Mouse (Mus musculus) lung, embryonic 15.5 days (tissue): ENCODE measurements at regions not wholly inside any gene's neighbourhood (a gene's known extent, or its start where the extent isn't known, plus 50 kb on each side); places are given as distances from the start of the nearest gene placed in this dataset.

Experiments
- ATAC-seq: fragments of 200-750 bp; cut with Nextera tagmentation; 2 replicates; pipeline ENCODE4 v1.8.0; 2017; ENCODE audit warnings: moderate number of reproducible peaks, borderline replicate concordance; ENCODE audit not compliant: low FRiP score, low TSS enrichment; ENCODE audit errors: extremely low read depth
- H3K27ac ChIP-seq: fragments of 300-500 bp; sonication (generic); 2 replicates; pipeline ENCODE4 v1.5.1; 2015; ENCODE audit warnings: moderate library complexity, mild to moderate bottlenecking, inconsistent platforms
- H3K27me3 ChIP-seq: fragments of 300-500 bp; sonication (generic); 2 replicates; pipeline ENCODE4 v1.6.1; 2015; ENCODE audit warnings: inconsistent platforms
- H3K36me3 ChIP-seq: fragments of 300-500 bp; sonication (generic); 2 replicates; pipeline ENCODE4 v1.6.1; 2015; ENCODE audit warnings: inconsistent platforms
- H3K4me1 ChIP-seq: fragments of 300-500 bp; sonication (generic); 2 replicates; pipeline ENCODE4 v1.6.1; 2015; ENCODE audit warnings: inconsistent platforms
- H3K4me2 ChIP-seq: fragments of 300-500 bp; sonication (generic); 2 replicates; pipeline ENCODE4 v1.6.1; 2015; ENCODE audit warnings: inconsistent platforms, mild to moderate bottlenecking, moderate library complexity
- H3K4me3 ChIP-seq: fragments of 300-500 bp; sonication (generic); 2 replicates; pipeline ENCODE4 v1.5.1; 2015; ENCODE audit warnings: mild to moderate bottlenecking, inconsistent platforms
- H3K9ac ChIP-seq: fragments of 300-500 bp; sonication (generic); 2 replicates; pipeline ENCODE4 v1.6.1; 2015; ENCODE audit warnings: inconsistent platforms
- H3K9me3 ChIP-seq: fragments of 300-500 bp; sonication (generic); 2 replicates; pipeline ENCODE4 v1.6.1; 2016; ENCODE audit warnings: inconsistent platforms
- WGBS: fragments of 180-500 bp; shearing (Covaris S2); methylation state at CpG from one replicate; pipeline ENCODE4 v1.1.7; 2015; 5-methylcytosine and 5-hydroxymethylcytosine counted together

GRCm38 (mm10) chr5:119158171-119158570 is 512.3 kb upstream of the Tbx3 start:
- Histone ChIP-seq H3K4me2 (no peak overlapping the region), H3K4me1 (no peaks in the 10 kb centered on the region), H3K27ac (no peak overlapping the region), H3K9ac (no peak overlapping the region), H3K9me3 (no peaks in the 10 kb centered on the region), H3K36me3 (no peaks in the 10 kb centered on the region), H3K4me3 (no peak overlapping the region), H3K27me3 (no peaks in the 10 kb centered on the region)
- no peak for ATAC-seq
- WGBS: 79% methylated on average over 4 of the region's 4 CpGs

- H3K27ac ChIP-seq: no peak overlapping the region
- no peak overlapping the region for H3K4me2 ChIP-seq
- no peak overlapping the region for H3K9ac ChIP-seq
- H3K36me3 ChIP-seq: no peaks in the 10 kb centered on the region
- no peaks in the 10 kb centered on the region for H3K4me1 ChIP-seq
- ATAC-seq: no peak
- WGBS: 91% methylated on average over 13 of the region's 13 CpGs
- no peak overlapping the region for H3K4me3 ChIP-seq
- H3K27me3 ChIP-seq: no peaks in the 10 kb centered on the region
- H3K9me3 ChIP-seq: no peaks in the 10 kb centered on the region
Observed at GRCm38 (mm10) chr5:119162132-119162675, 508.3 kb upstream of the Tbx3 start.

- H3K27me3 ChIP-seq: no peaks in the 10 kb centered on the region
- H3K9ac ChIP-seq: no peak overlapping the region
- 47% methylated on average over 17 of the region's 17 CpGs for WGBS
- H3K4me2 ChIP-seq: peak overlapping the region; percentile 36
- H3K36me3 ChIP-seq: no peaks in the 10 kb centered on the region
- no peaks in the 10 kb centered on the region for H3K4me1 ChIP-seq
- no peak overlapping the region for H3K27ac ChIP-seq
- H3K9me3 ChIP-seq: no peaks in the 10 kb centered on the region
- H3K4me3 ChIP-seq: no peak overlapping the region
- ATAC-seq: peak; percentile 67
Observed at GRCm38 (mm10) chr5:119167718-119168117, 502.8 kb upstream of the Tbx3 start.

- Histone ChIP-seq H3K4me1 (no peaks in the 10 kb centered on the region), H3K36me3 (no peaks in the 10 kb centered on the region), H3K4me2 (no peak overlapping the region), H3K27me3 (no peaks in the 10 kb centered on the region), H3K4me3 (no peak overlapping the region), H3K9me3 (no peaks in the 10 kb centered on the region), H3K27ac (no peak overlapping the region), H3K9ac (no peak overlapping the region)
- ATAC-seq: no peak
- WGBS: 93% methylated on average over 7 of the region's 7 CpGs
Observed at GRCm38 (mm10) chr5:119169274-119169673, 501.2 kb upstream of the Tbx3 start.

GRCm38 (mm10) chr5:119171626-119172025 is 498.8 kb upstream of the Tbx3 start:
- no peak for ATAC-seq
- WGBS: 69% methylated on average over 1 of the region's 1 CpGs
- H3K4me3 ChIP-seq: no peak overlapping the region
- H3K4me1 ChIP-seq: no peaks in the 10 kb centered on the region
- H3K36me3 ChIP-seq: no peaks in the 10 kb centered on the region
- H3K4me2 ChIP-seq: no peak overlapping the region
- H3K9me3 ChIP-seq: no peaks in the 10 kb centered on the region
- no peak overlapping the region for H3K9ac ChIP-seq
- H3K27me3 ChIP-seq: no peaks in the 10 kb centered on the region
- H3K27ac ChIP-seq: no peak overlapping the region

- 62% methylated on average over 9 of the region's 9 CpGs for WGBS
- H3K9me3 ChIP-seq: no peaks in the 10 kb centered on the region
- H3K4me2 ChIP-seq: no peak overlapping the region
- peaks cover 11% of the 10 kb centered on the region for H3K4me1 ChIP-seq
- ATAC-seq: no peak
- no peak overlapping the region for H3K27ac ChIP-seq
- H3K9ac ChIP-seq: no peak overlapping the region
- no peak overlapping the region for H3K4me3 ChIP-seq
- H3K27me3 ChIP-seq: no peaks in the 10 kb centered on the region
- H3K36me3 ChIP-seq: no peaks in the 10 kb centered on the region
Observed at GRCm38 (mm10) chr5:119178805-119179204, 491.7 kb upstream of the Tbx3 start.

- Histone ChIP-seq H3K9me3 (no peaks in the 10 kb centered on the region), H3K4me3 (no peak overlapping the region), H3K4me1 (peaks cover 21% of the 10 kb centered on the region), H3K9ac (no peak overlapping the region), H3K4me2 (no peak overlapping the region), H3K27me3 (no peaks in the 10 kb centered on the region), H3K27ac (peak overlapping the region; percentile 33; the same call in 1 of the 2 replicates), H3K36me3 (no peaks in the 10 kb centered on the region)
- ATAC-seq: peak; percentile 34; the same call in 1 of the 2 replicates
- WGBS: 27% methylated on average over 5 of the region's 5 CpGs
Observed at GRCm38 (mm10) chr5:119183545-119184047, 486.9 kb upstream of the Tbx3 start.

- ATAC-seq: no peak
- Histone ChIP-seq H3K36me3 (no peaks in the 10 kb centered on the region), H3K9me3 (no peaks in the 10 kb centered on the region), H3K4me3 (no peak overlapping the region), H3K27ac (no peak overlapping the region), H3K9ac (no peak overlapping the region), H3K4me1 (peaks cover 22% of the 10 kb centered on the region), H3K27me3 (no peaks in the 10 kb centered on the region), H3K4me2 (no peak overlapping the region)
- WGBS: 81% methylated on average over 3 of the region's 3 CpGs
Observed at GRCm38 (mm10) chr5:119186611-119187010, 483.9 kb upstream of the Tbx3 start.

GRCm38 (mm10) chr5:119188476-119188875 is 482.0 kb upstream of the Tbx3 start:
- Histone ChIP-seq H3K27ac (no peak overlapping the region), H3K9me3 (no peaks in the 10 kb centered on the region), H3K27me3 (no peaks in the 10 kb centered on the region), H3K4me1 (peaks cover 14% of the 10 kb centered on the region), H3K36me3 (no peaks in the 10 kb centered on the region), H3K4me2 (no peak overlapping the region), H3K9ac (no peak overlapping the region), H3K4me3 (no peak overlapping the region)
- ATAC-seq: peak; percentile 60; the same call in 1 of the 2 replicates
- 36% methylated on average over 6 of the region's 6 CpGs for WGBS

GRCm38 (mm10) chr5:119193699-119194681 is 476.5 kb upstream of the Tbx3 start:
- Histone ChIP-seq H3K4me3 (no peak overlapping the region), H3K4me2 (no peak overlapping the region), H3K4me1 (no peaks in the 10 kb centered on the region), H3K36me3 (no peaks in the 10 kb centered on the region), H3K27ac (no peak overlapping the region), H3K27me3 (no peaks in the 10 kb centered on the region), H3K9ac (no peak overlapping the region), H3K9me3 (no peaks in the 10 kb centered on the region)
- WGBS: 29% methylated on average over 21 of the region's 21 CpGs
- ATAC-seq: no peak

GRCm38 (mm10) chr5:119199906-119200305 is 470.6 kb upstream of the Tbx3 start:
- no peaks in the 10 kb centered on the region for H3K27me3 ChIP-seq
- WGBS: 36% methylated on average over 9 of the region's 9 CpGs
- ATAC-seq: no peak
- no peak overlapping the region for H3K4me3 ChIP-seq
- H3K4me2 ChIP-seq: no peak overlapping the region
- 0 out of 2 replicates have a peak, but pooled peaks cover 3% of the 10 kb centered on the region for H3K4me1 ChIP-seq
- H3K36me3 ChIP-seq: no peaks in the 10 kb centered on the region
- H3K9me3 ChIP-seq: no peaks in the 10 kb centered on the region
- H3K27ac ChIP-seq: no peak overlapping the region
- no peak overlapping the region for H3K9ac ChIP-seq

GRCm38 (mm10) chr5:119201251-119201650 is 469.2 kb upstream of the Tbx3 start:
- ATAC-seq: no peak
- Histone ChIP-seq H3K9me3 (no peaks in the 10 kb centered on the region), H3K4me2 (no peak overlapping the region), H3K4me1 (0 out of 2 replicates have a peak, but pooled peaks cover 3% of the 10 kb centered on the region), H3K9ac (no peak overlapping the region), H3K4me3 (no peak overlapping the region), H3K36me3 (no peaks in the 10 kb centered on the region), H3K27ac (no peak overlapping the region), H3K27me3 (no peaks in the 10 kb centered on the region)
- WGBS: 48% methylated on average over 8 of the region's 8 CpGs
